Comparison of ENCODE assay signal across 20 mouse cellular contexts in genomic region chr9:49551353-49551752, GRCm38 (mm10).
DNase-seq lines count a peak whose midpoint lies in the region; ATAC-seq and TF ChIP-seq lines count a peak whose summit lies in the region.
"Had no signal": no experiment of that assay in that cellular context is flagged by ENCODE, and none has a peak within 500 bp of the region (broad histone marks: within the 10 kb centered on the region; RNA-seq: fewer than 3 reads in every experiment).

No protein-coding gene starts in this region.

- H3K79me2 ChIP-seq in CH12.LX (replicated peaks; ENCODE audit: control insufficient read depth, extremely low read depth, insufficient read depth, poor library complexity, severe bottlenecking) = no peaks in the 10 kb centered on the region

- in situ Hi-C loops in CH12.LX (cut with MboI; ENCODE audit: low pct_ligation_motif_present, low pct_unique_long_range_greater_than_20kb, low sequenced_read_pairs) = no loop called here

- no peak overlapping the region for H3K9ac ChIP-seq in CH12.LX (ENCODE audit: insufficient read depth, low read depth)
- H3K9ac ChIP-seq: embryonic facial prominence, embryonic 12.5 days; forebrain, embryonic 13.5 days; forebrain, embryonic 15.5 days; forebrain, postnatal 0 days had no signal

- H3K9me3 ChIP-seq in CH12.LX (replicated peaks; ENCODE audit: low read length) = no peaks in the 10 kb centered on the region
- H3K9me3 ChIP-seq: embryonic facial prominence, embryonic 10.5 days; embryonic facial prominence, embryonic 12.5 days; forebrain, embryonic 13.5 days; forebrain, embryonic 15.5 days had no signal

- no peak overlapping the region for H3K4me3 ChIP-seq in CH12.LX (replicated peaks in 1 of 3; ENCODE audit: low read depth in 2 of 3, low read length in 2 of 3, poor library complexity in 1 of 3)
- H3K4me3 ChIP-seq: embryonic facial prominence, embryonic 10.5 days; embryonic facial prominence, embryonic 12.5 days; forebrain, embryonic 13.5 days; forebrain, embryonic 15.5 days had no signal

- DNase-seq in CH12.LX (ENCODE audit: extremely low read depth) = no peak
- no peak for DNase-seq in spleen, adult 18-20 months
- no peak for DNase-seq in left cerebral cortex, postnatal 36 days (ENCODE audit: low spot score in 2 of 2)
- DNase-seq: adrenal gland, adult 2 months; adrenal gland, postnatal 14 days; adrenal gland, postnatal 36 days; B cell, adult 2 months; cerebellum, adult 11-12 months; cerebellum, adult 2 months; cerebellum, adult 9-10 months; cerebellum, postnatal 10 days; cerebellum, postnatal 25 days; forebrain, postnatal 0 days had no signal

- no peaks in the 10 kb centered on the region for H3K36me3 ChIP-seq in CH12.LX (replicated peaks in 1 of 2; ENCODE audit: control insufficient read depth in 1 of 2, insufficient read depth in 1 of 2, low read length in 1 of 2)
- H3K36me3 ChIP-seq: embryonic facial prominence, embryonic 10.5 days had no signal

- TF ChIP-seq EP300 in CH12.LX (IDR thresholded peaks at IDR 0.05; ENCODE audit: low read length) = no peak

- no peak for TF ChIP-seq RAD21 in CH12.LX (IDR thresholded peaks at IDR 0.05; ENCODE audit: low read depth, low read length)

- no peak for TF ChIP-seq CTCF in CH12.LX (conservative IDR thresholded peaks at IDR 0.05 in 1 of 2, IDR thresholded peaks at IDR 0.05 in 1 of 2; ENCODE audit: low read depth in 2 of 2, low read length in 2 of 2)

- intact Hi-C loops in left cerebral cortex, postnatal 36 days (cut with DNase I) = no loop called here

- dilution Hi-C loops in CH12.LX (cut with MboI; ENCODE audit: extremely low pct_ligation_motif_present, extremely low pct_unique_long_range_greater_than_20kb, low sequenced_read_pairs) = no loop called here

- H3K27ac ChIP-seq in CH12.LX (ENCODE audit: insufficient read depth, low read depth) = no peak overlapping the region
- H3K27ac ChIP-seq: embryonic facial prominence, embryonic 10.5 days; embryonic facial prominence, embryonic 12.5 days; forebrain, embryonic 13.5 days; forebrain, embryonic 15.5 days had no signal

- H3K4me2 ChIP-seq in CH12.LX (ENCODE audit: insufficient read depth, low read depth, poor library complexity, severe bottlenecking) = no peak overlapping the region
- H3K4me2 ChIP-seq: embryonic facial prominence, embryonic 12.5 days; forebrain, embryonic 13.5 days; forebrain, embryonic 15.5 days had no signal

- ATAC-seq in megakaryocyte, adult 5-6 weeks (ENCODE audit: poor library complexity, severe bottlenecking) = peak; percentile 43; the same call in 1 of the 2 replicates
- peak; percentile 61; the same call in 1 of the 2 replicates for ATAC-seq in megakaryocyte progenitor cell, adult 5-6 weeks (replicated peaks; ENCODE audit: poor library complexity)
- ATAC-seq: CD4-positive, CD25-positive, alpha-beta regulatory T cell, adult 4 months; forebrain, embryonic 13.5 days; forebrain, embryonic 15.5 days; forebrain, postnatal 0 days had no signal

- H3K27me3 ChIP-seq in CH12.LX (replicated peaks) = no peaks in the 10 kb centered on the region
- H3K27me3 ChIP-seq: embryonic facial prominence, embryonic 12.5 days; forebrain, embryonic 13.5 days; forebrain, embryonic 15.5 days had no signal

- TF ChIP-seq POLR2A in CH12.LX (IDR thresholded peaks at IDR 0.05; ENCODE audit: low read depth, low read length) = no peak

- peaks cover 0 to 10% of the 10 kb centered on the region in 2 experiments; a peak in 2 of 4 replicates for H3K4me1 ChIP-seq in CH12.LX (ENCODE audit: control insufficient read depth in 1 of 2, insufficient read depth in 2 of 2)
- H3K4me1 ChIP-seq: embryonic facial prominence, embryonic 10.5 days; embryonic facial prominence, embryonic 12.5 days; forebrain, embryonic 13.5 days; forebrain, embryonic 15.5 days had no signal

TF ChIP-seq in CH12.LX, 34 proteins besides CTCF, POLR2A, EP300 and RAD21:
- TF ChIP-seq PAX5 (IDR thresholded peaks at IDR 0.05; ENCODE audit: low read length) (no peak), NELFE (IDR thresholded peaks at IDR 0.05; ENCODE audit: low read depth, low read length) (no peak), CHD1 (IDR thresholded peaks at IDR 0.05; ENCODE audit: low read depth, low read length) (no peak), IRF4 (IDR thresholded peaks at IDR 0.05; ENCODE audit: low read depth, low read length) (peak; percentile 18; the same call in 1 of the 2 replicates), MAZ (IDR thresholded peaks at IDR 0.05; ENCODE audit: low read depth, low read length) (no peak), MEF2A (IDR thresholded peaks at IDR 0.05; ENCODE audit: borderline replicate concordance, low read depth, low read length) (no peak)
